Mouse (Mus musculus): ENCODE results near the gene Mapk1. TPM values are rescaled to one million over a fixed set of nuclear protein-coding genes. Genes with fewer than 3 reads are reported as not detected.
A peak's percentile ranks its signal among the peaks of the same experiment; 100 is the strongest.

Gene Mapk1
- polyA plus RNA-seq, 1 experiment from 2014 or later = 164 TPM

GRCm38 (mm10) chr16:17055584-17055983, 72.4 kb downstream of the Mapk1 start:
- no peak overlapping the region for H3K4me2 ChIP-seq (replicated peaks)
- no peak overlapping the region for H3K27ac ChIP-seq (replicated peaks)
- no peaks in the 10 kb centered on the region for H3K4me1 ChIP-seq
- no peaks in the 10 kb centered on the region for H3K36me3 ChIP-seq
- no peaks in the 10 kb centered on the region for H3K9me3 ChIP-seq (replicated peaks)
- no peak for ATAC-seq (ENCODE audit: insufficient number of reproducible peaks, low FRiP score, low TSS enrichment, low read depth)
- no peak overlapping the region for H3K4me3 ChIP-seq (replicated peaks)
- no peaks in the 10 kb centered on the region; the same call in 1 of the 2 replicates for H3K27me3 ChIP-seq
- 75% methylated on average over 3 of the region's 3 CpGs for WGBS
- no peak overlapping the region for H3K9ac ChIP-seq

- WGBS = 58% methylated on average over 1 of the region's 1 CpGs
- Histone ChIP-seq H3K36me3 (no peaks in the 10 kb centered on the region), H3K27ac (replicated peaks) (no peak overlapping the region), H3K4me3 (replicated peaks) (no peak overlapping the region), H3K4me1 (no peaks in the 10 kb centered on the region), H3K9ac (no peak overlapping the region), H3K4me2 (replicated peaks) (no peak overlapping the region), H3K27me3 (no peaks in the 10 kb centered on the region; the same call in 1 of the 2 replicates), H3K9me3 (replicated peaks) (no peaks in the 10 kb centered on the region)
- ATAC-seq (ENCODE audit: insufficient number of reproducible peaks, low FRiP score, low TSS enrichment, low read depth) = no peak
These were observed 79.2 kb downstream of the Mapk1 start for GRCm38 (mm10) chr16:17062338-17062737.

- Histone ChIP-seq H3K4me3 (replicated peaks) (no peak overlapping the region), H3K9me3 (replicated peaks) (no peaks in the 10 kb centered on the region), H3K4me1 (peaks cover 7% of the 10 kb centered on the region; the same call in 1 of the 2 replicates), H3K27ac (replicated peaks) (no peak overlapping the region), H3K27me3 (no peaks in the 10 kb centered on the region), H3K4me2 (replicated peaks) (no peak overlapping the region), H3K36me3 (no peaks in the 10 kb centered on the region), H3K9ac (no peak overlapping the region)
- 91% methylated on average over 2 of the region's 2 CpGs for WGBS
- ATAC-seq (ENCODE audit: insufficient number of reproducible peaks, low FRiP score, low TSS enrichment, low read depth) = no peak
These were observed 84.4 kb downstream of the Mapk1 start for GRCm38 (mm10) chr16:17067552-17067951.

- peak; percentile 96 for ATAC-seq (ENCODE audit: insufficient number of reproducible peaks, low FRiP score, low TSS enrichment, low read depth)
- H3K4me3 ChIP-seq (replicated peaks) = peak within 1 kb of the TSS; percentile 80
These were observed 86.6 kb downstream of the Mapk1 start, which contains the start of gene Ypel1 for GRCm38 (mm10) chr16:17069511-17070443. Gene Ypel1, plus strand, starts transcription at chr16:17069696.

GRCm38 (mm10) chr16:17070716-17071115, 87.5 kb downstream of the Mapk1 start:
- Histone ChIP-seq H3K4me2 (replicated peaks) (peak overlapping the region; percentile 73), H3K4me1 (peaks cover 7% of the 10 kb centered on the region; the same call in 1 of the 2 replicates), H3K36me3 (peaks cover 16% of the 10 kb centered on the region), H3K9me3 (replicated peaks) (no peaks in the 10 kb centered on the region), H3K27ac (replicated peaks) (no peak overlapping the region), H3K4me3 (replicated peaks) (peak overlapping the region; percentile 80), H3K9ac (no peak overlapping the region), H3K27me3 (no peaks in the 10 kb centered on the region)
- no peak for ATAC-seq (ENCODE audit: insufficient number of reproducible peaks, low FRiP score, low TSS enrichment, low read depth)
- 39% methylated on average over 6 of the region's 6 CpGs for WGBS

More at GRCm38 (mm10) chr16:17069511-17070443, 86.6 kb downstream of the Mapk1 start, which contains the start of gene Ypel1:
- Histone ChIP-seq H3K27me3 (no peaks in the 10 kb centered on the region), H3K4me1 (peaks cover 7% of the 10 kb centered on the region; the same call in 1 of the 2 replicates), H3K9me3 (replicated peaks) (no peaks in the 10 kb centered on the region), H3K9ac (peak within 1 kb of the TSS; percentile 72), H3K36me3 (peaks cover 7% of the 10 kb centered on the region; the same call in 1 of the 2 replicates), H3K27ac (replicated peaks) (peak within 1 kb of the TSS; percentile 91), H3K4me2 (replicated peaks) (peak within 1 kb of the TSS; percentile 73)
- under 1% methylated on average over 74 of the region's 76 CpGs for WGBS

GRCm38 (mm10) chr16:17073000-17073399, 89.8 kb downstream of the Mapk1 start:
- H3K4me1 ChIP-seq = peaks cover 7% of the 10 kb centered on the region; the same call in 1 of the 2 replicates
- H3K4me3 ChIP-seq (replicated peaks) = no peak overlapping the region
- no peaks in the 10 kb centered on the region for H3K27me3 ChIP-seq
- H3K4me2 ChIP-seq (replicated peaks) = no peak overlapping the region
- peaks cover 25% of the 10 kb centered on the region for H3K36me3 ChIP-seq
- no peak overlapping the region for H3K27ac ChIP-seq (replicated peaks)
- no peaks in the 10 kb centered on the region for H3K9me3 ChIP-seq (replicated peaks)
- 89% methylated on average over 7 of the region's 7 CpGs for WGBS
- ATAC-seq (ENCODE audit: insufficient number of reproducible peaks, low FRiP score, low TSS enrichment, low read depth) = no peak
- no peak overlapping the region for H3K9ac ChIP-seq

GRCm38 (mm10) chr16:17076301-17076700, 93.1 kb downstream of the Mapk1 start:
- Histone ChIP-seq H3K9me3 (replicated peaks) (no peaks in the 10 kb centered on the region), H3K4me1 (0 out of 2 replicates have a peak, but pooled peaks cover 3% of the 10 kb centered on the region), H3K27ac (replicated peaks) (no peak overlapping the region), H3K27me3 (no peaks in the 10 kb centered on the region), H3K36me3 (peaks cover 28% of the 10 kb centered on the region), H3K9ac (no peak overlapping the region), H3K4me2 (replicated peaks) (no peak overlapping the region), H3K4me3 (replicated peaks) (no peak overlapping the region)
- 94% methylated on average over 2 of the region's 2 CpGs for WGBS
- ATAC-seq (ENCODE audit: insufficient number of reproducible peaks, low FRiP score, low TSS enrichment, low read depth) = no peak

- H3K4me2 ChIP-seq (replicated peaks) = no peak overlapping the region
- no peak for ATAC-seq (ENCODE audit: insufficient number of reproducible peaks, low FRiP score, low TSS enrichment, low read depth)
- H3K9ac ChIP-seq = no peak overlapping the region
- H3K4me3 ChIP-seq (replicated peaks) = no peak overlapping the region
- H3K9me3 ChIP-seq (replicated peaks) = no peaks in the 10 kb centered on the region
- no peaks in the 10 kb centered on the region for H3K4me1 ChIP-seq
- H3K27ac ChIP-seq (replicated peaks) = no peak overlapping the region
- no peaks in the 10 kb centered on the region for H3K27me3 ChIP-seq
- peaks cover 33% of the 10 kb centered on the region for H3K36me3 ChIP-seq
These were observed 93.7 kb downstream of the Mapk1 start for GRCm38 (mm10) chr16:17076869-17077268.

GRCm38 (mm10) chr16:17078101-17078500, 94.9 kb downstream of the Mapk1 start:
- H3K27ac ChIP-seq (replicated peaks) = no peak overlapping the region
- H3K27me3 ChIP-seq = no peaks in the 10 kb centered on the region
- no peak overlapping the region for H3K9ac ChIP-seq
- H3K4me2 ChIP-seq (replicated peaks) = no peak overlapping the region
- 80% methylated on average over 7 of the region's 7 CpGs for WGBS
- peaks cover 46% of the 10 kb centered on the region for H3K36me3 ChIP-seq
- no peaks in the 10 kb centered on the region for H3K4me1 ChIP-seq
- no peak for ATAC-seq (ENCODE audit: insufficient number of reproducible peaks, low FRiP score, low TSS enrichment, low read depth)
- H3K9me3 ChIP-seq (replicated peaks) = no peaks in the 10 kb centered on the region
- no peak overlapping the region for H3K4me3 ChIP-seq (replicated peaks)

- 77% methylated on average over 6 of the region's 6 CpGs for WGBS
- Histone ChIP-seq H3K4me3 (replicated peaks) (no peak overlapping the region), H3K4me1 (no peaks in the 10 kb centered on the region), H3K36me3 (peaks cover 63% of the 10 kb centered on the region), H3K4me2 (replicated peaks) (no peak overlapping the region), H3K27me3 (no peaks in the 10 kb centered on the region), H3K27ac (replicated peaks) (no peak overlapping the region), H3K9me3 (replicated peaks) (no peaks in the 10 kb centered on the region), H3K9ac (no peak overlapping the region)
- no peak for ATAC-seq (ENCODE audit: insufficient number of reproducible peaks, low FRiP score, low TSS enrichment, low read depth)
These were observed 99.1 kb downstream of the Mapk1 start for GRCm38 (mm10) chr16:17082121-17082792.

GRCm38 (mm10) chr16:17085636-17086035, 102.5 kb downstream of the Mapk1 start:
- Histone ChIP-seq H3K4me2 (replicated peaks) (no peak overlapping the region), H3K27ac (replicated peaks) (no peak overlapping the region), H3K9me3 (replicated peaks) (no peaks in the 10 kb centered on the region), H3K9ac (no peak overlapping the region), H3K27me3 (no peaks in the 10 kb centered on the region), H3K36me3 (peaks cover 91% of the 10 kb centered on the region), H3K4me3 (replicated peaks) (no peak overlapping the region), H3K4me1 (no peaks in the 10 kb centered on the region)
- WGBS = 91% methylated on average over 4 of the region's 4 CpGs
- no peak for ATAC-seq (ENCODE audit: insufficient number of reproducible peaks, low FRiP score, low TSS enrichment, low read depth)
